Mouse (Mus musculus) liver, embryonic 14.5 days (tissue): Measurements from ENCODE around the gene Ott. TPM values are rescaled to one million over a fixed set of nuclear protein-coding genes. Genes with fewer than 3 reads are reported as not detected.
"Not testable (repeated sequence)": the region's sequence is repeated elsewhere in the genome, so short reads cannot be mapped to it uniquely, and the experiment has no call there.

ENCODE experiments used
- ATAC-seq: fragments of 200-750 bp; cut with Nextera tagmentation; 2 replicates; pipeline ENCODE4 v1.8.0; 2017; ENCODE audit warnings: moderate number of reproducible peaks, mild to moderate bottlenecking, moderate library complexity; ENCODE audit not compliant: insufficient read depth
- DNase-seq, 3 experiments: peaks; one replicate each; pipeline ENCODE4 v3.0.0-alpha.2; 2012 to 2013; ENCODE audit warnings: low read depth in 3 of 3, low spot score in 3 of 3
- H3K27ac ChIP-seq: fragments of 300-500 bp; sonication (generic); 2 replicates; pipeline ENCODE4 v1.5.1; 2014; ENCODE audit warnings: moderate library complexity, mild to moderate bottlenecking, control low read depth, inconsistent platforms
- H3K27me3 ChIP-seq: fragments of 300-500 bp; sonication (generic); 2 replicates; pipeline ENCODE4 v1.6.1; 2014; ENCODE audit warnings: mild to moderate bottlenecking, low read length, moderate library complexity; ENCODE audit not compliant: control insufficient read depth, insufficient read depth
- H3K36me3 ChIP-seq: fragments of 300-500 bp; sonication (generic); replicated peaks from 2 replicates; pipeline ENCODE4 v1.6.1; 2014; ENCODE audit warnings: low read depth; ENCODE audit not compliant: control insufficient read depth, insufficient read depth
- H3K4me1 ChIP-seq, 2 experiments: fragments of 200-500 bp in 1 of 2; fragments of 300-500 bp in 1 of 2; sonication (generic) in 1 of 2; replicated peaks; 2 replicates each; pipeline ENCODE4 v1.6.1; 2012 to 2014; ENCODE audit warnings: antibody characterized with exemption in 1 of 2, inconsistent platforms in 1 of 2, low read length in 1 of 2; ENCODE audit not compliant: control insufficient read depth in 2 of 2, insufficient read depth in 2 of 2
- H3K4me2 ChIP-seq: fragments of 300-500 bp; sonication (generic); 2 replicates; pipeline ENCODE4 v1.6.1; 2014; ENCODE audit warnings: low read depth, mild to moderate bottlenecking, control low read depth, moderate library complexity
- H3K4me3 ChIP-seq, 2 experiments: fragments of 200-500 bp in 1 of 2; fragments of 300-500 bp in 1 of 2; sonication (generic) in 1 of 2; 2 replicates each; pipeline ENCODE4 v1.5.1; 2012 to 2014; ENCODE audit warnings: low read depth in 2 of 2, low read length in 2 of 2, mild to moderate bottlenecking in 2 of 2, control low read depth in 1 of 2, inconsistent platforms in 1 of 2, moderate library complexity in 1 of 2; ENCODE audit not compliant: insufficient read depth in 1 of 2
- H3K9ac ChIP-seq: fragments of 300-500 bp; sonication (generic); replicated peaks from 2 replicates; pipeline ENCODE4 v1.6.1; 2014; ENCODE audit warnings: mild to moderate bottlenecking, control low read depth, moderate library complexity
- H3K9me3 ChIP-seq: fragments of 300-500 bp; sonication (generic); 2 replicates; pipeline ENCODE4 v1.6.1; 2016; ENCODE audit warnings: low read length, mixed read lengths; ENCODE audit not compliant: control insufficient read depth
- WGBS: fragments of 180-500 bp; shearing (Covaris S2); extraction: QIAGEN DNeasy Blood & Tissue Kit; methylation state at CpG from one replicate; pipeline ENCODE4 v1.1.7; 2014; ENCODE audit not compliant: insufficient replicate concordance; 5-methylcytosine and 5-hydroxymethylcytosine counted together
- polyA plus RNA-seq, 2 experiments: library from polyadenylated mRNA; depleted of rRNA in 1 of 2; stranded (reverse) in 1 of 2; unstranded in 1 of 2; fragments of >200 nt; fragmentation: Nextera tagmentation in 1 of 2; extraction: Ambion mirVana in 1 of 2; gene quantifications; 2 replicates each; pipeline versions ENCODE4 v1.2.1 to v1.2.3; 2012 to 2014

The Ott gene
- polyA plus RNA-seq (2012; rRNA removed): not detected in 2 replicates
- not detected in 2 replicates for polyA plus RNA-seq (2014; fragmentation: Nextera tagmentation; extraction: Ambion mirVana)

DNA sequence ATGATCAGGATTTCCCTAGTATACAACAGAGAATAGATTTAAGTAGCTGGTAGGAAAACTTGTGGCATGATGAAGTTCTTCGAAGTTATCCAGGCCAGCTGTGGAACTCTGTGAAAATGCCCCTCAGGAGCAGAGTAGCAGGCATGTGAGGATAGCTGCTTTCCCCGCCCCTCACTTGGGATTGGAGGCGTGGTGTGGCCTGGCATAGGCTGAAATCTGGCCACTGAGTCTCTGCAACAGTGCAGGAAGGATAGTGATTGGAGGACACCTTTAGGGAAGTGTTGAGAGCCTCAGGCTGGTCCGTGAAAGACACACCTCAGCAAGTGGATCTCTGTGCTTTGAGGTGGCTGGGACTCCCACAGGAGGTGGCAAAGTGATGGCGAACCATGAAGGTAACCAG, at the start of gene Ott:
Ott (plus strand) TSS at position 301 of the 400 bp plus-strand sequence.
- not testable (repeated sequence) for H3K27me3 ChIP-seq, H3K9me3 ChIP-seq, ATAC-seq, H3K4me2 ChIP-seq, H3K4me3 ChIP-seq, H3K4me1 ChIP-seq, DNase-seq, H3K9ac ChIP-seq, H3K36me3 ChIP-seq, H3K27ac ChIP-seq
- WGBS: no CpG with 5 or more reads among the region's 5 CpGs

Other genes with a start within 250 kb of the Ott start
- not detected in 2 replicates for gene Luzp4, start 216.6 kb upstream of the Ott start, polyA plus RNA-seq (2012; rRNA removed)
- not detected in 2 replicates for gene Luzp4, start 216.6 kb upstream of the Ott start, polyA plus RNA-seq (2014; fragmentation: Nextera tagmentation; extraction: Ambion mirVana)
- gene Gm15093, start 198.1 kb downstream of the Ott start, polyA plus RNA-seq (2012; rRNA removed): not detected in 2 replicates
- not detected in 2 replicates for gene Gm15093, start 198.1 kb downstream of the Ott start, polyA plus RNA-seq (2014; fragmentation: Nextera tagmentation; extraction: Ambion mirVana)